Mouse (Mus musculus): ENCODE results near the gene Klra7. TPM values are rescaled to one million over a fixed set of nuclear protein-coding genes. Genes with fewer than 3 reads are reported as not detected.
"Not testable (repeated sequence)": the region's sequence is repeated elsewhere in the genome, so short reads cannot be mapped to it uniquely, and the experiment has no call there.

The Klra7 gene
- not detected in 2 replicates for polyA plus RNA-seq (2015; fragmentation: Nextera tagmentation; extraction: Ambion mirVana)

DNA sequence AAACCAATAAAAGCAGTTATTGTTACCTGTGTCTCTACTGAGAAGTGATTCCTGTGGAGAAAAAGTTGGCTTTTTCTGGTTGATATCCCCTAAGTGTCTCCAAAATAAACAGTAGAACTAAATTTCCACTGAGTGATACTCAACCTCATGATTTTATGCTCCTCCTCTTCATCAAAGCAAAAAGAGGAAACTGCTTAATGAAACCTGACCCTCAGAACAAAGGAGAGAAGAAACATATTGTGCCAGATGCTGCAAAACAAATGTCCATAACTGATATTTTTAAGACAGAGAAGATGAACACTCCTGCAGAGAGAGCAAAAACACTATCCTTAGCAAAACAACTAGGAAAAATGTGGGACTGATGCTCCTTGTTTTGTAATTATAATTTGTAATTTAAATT, at the start of gene Klra7:
Gene Klra7, minus strand, starts transcription at position 101 of the 400 bp plus-strand sequence.
- H3K9me3 ChIP-seq = peaks cover 8% of the 10 kb centered on the region; the same call in 1 of the 2 replicates
- H3K4me1 ChIP-seq = no peaks in the 10 kb centered on the region
- H3K9ac ChIP-seq = no peak within 1 kb of the TSS
- H3K4me3 ChIP-seq = no peak within 1 kb of the TSS
- H3K36me3 ChIP-seq = no peaks in the 10 kb centered on the region
- ATAC-seq (ENCODE audit: extremely low read depth, insufficient number of reproducible peaks, low FRiP score, low TSS enrichment) = no peak
- no peak within 1 kb of the TSS for H3K4me2 ChIP-seq
- H3K27ac ChIP-seq (replicated peaks) = no peak within 1 kb of the TSS
- no peaks in the 10 kb centered on the region for H3K27me3 ChIP-seq (replicated peaks)

DNA sequence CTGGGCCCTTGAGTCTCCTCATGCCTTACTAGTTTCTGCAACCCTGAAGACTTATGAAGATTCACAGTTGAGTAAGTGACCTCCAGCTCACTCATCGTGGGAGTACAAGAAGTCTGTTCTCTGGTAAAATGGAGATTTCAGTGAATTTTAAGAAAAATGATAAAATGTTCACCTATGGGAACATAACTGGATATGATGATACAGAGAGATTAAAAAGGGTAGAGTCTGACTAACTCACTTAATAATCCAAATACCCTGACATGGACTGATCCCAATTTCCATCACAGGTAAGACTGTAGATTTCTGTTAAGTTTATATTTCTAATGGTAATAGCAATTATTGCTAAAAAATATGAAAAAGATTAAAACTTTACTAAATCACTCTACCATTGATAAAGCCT, 48.7 kb upstream of the Klra7 start, which contains the start of gene Klra10:
Gene Klra10, minus strand, starts transcription at position 101 of the 400 bp plus-strand sequence.
- H3K27ac ChIP-seq (replicated peaks); H3K27me3 ChIP-seq (replicated peaks); ATAC-seq (ENCODE audit: extremely low read depth, insufficient number of reproducible peaks, low FRiP score, low TSS enrichment); H3K9ac ChIP-seq; H3K36me3 ChIP-seq; H3K4me1 ChIP-seq; H3K4me3 ChIP-seq; H3K4me2 ChIP-seq; H3K9me3 ChIP-seq: not testable (repeated sequence)
- 45% methylated on average over 1 of the region's 1 CpGs for whole genome bisulfite sequencing

DNA sequence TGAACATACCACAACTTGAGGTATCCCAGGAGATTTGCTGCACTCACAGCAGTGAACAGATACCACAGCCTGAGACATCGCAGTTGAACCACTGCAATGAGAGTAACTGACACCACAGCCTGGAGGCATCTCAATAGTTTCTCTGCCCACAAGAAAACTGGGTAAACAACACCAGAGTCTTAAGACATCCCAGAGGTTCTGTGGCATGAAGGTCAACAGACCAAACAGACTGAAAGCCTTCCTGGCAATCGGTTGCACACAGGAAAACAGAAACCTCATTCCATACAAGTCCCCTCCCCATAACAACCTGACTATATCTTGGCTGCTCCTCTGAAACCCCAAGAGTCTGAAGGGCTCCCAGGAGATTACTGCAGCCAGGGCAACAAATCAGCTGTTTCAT, 22.2 kb upstream of the Klra7 start:
- no peaks in the 10 kb centered on the region for H3K27me3 ChIP-seq (replicated peaks)
- no peak for ATAC-seq (ENCODE audit: extremely low read depth, insufficient number of reproducible peaks, low FRiP score, low TSS enrichment)
- no peak overlapping the region for H3K4me2 ChIP-seq
- H3K27ac ChIP-seq (replicated peaks) = no peak overlapping the region
- no peak overlapping the region for H3K4me3 ChIP-seq
- no peaks in the 10 kb centered on the region for H3K4me1 ChIP-seq
- no peaks in the 10 kb centered on the region for H3K36me3 ChIP-seq
- no peak overlapping the region for H3K9ac ChIP-seq
- 78% methylated on average over 2 of the region's 2 CpGs for WGBS
- peaks cover 26% of the 10 kb centered on the region for H3K9me3 ChIP-seq

DNA sequence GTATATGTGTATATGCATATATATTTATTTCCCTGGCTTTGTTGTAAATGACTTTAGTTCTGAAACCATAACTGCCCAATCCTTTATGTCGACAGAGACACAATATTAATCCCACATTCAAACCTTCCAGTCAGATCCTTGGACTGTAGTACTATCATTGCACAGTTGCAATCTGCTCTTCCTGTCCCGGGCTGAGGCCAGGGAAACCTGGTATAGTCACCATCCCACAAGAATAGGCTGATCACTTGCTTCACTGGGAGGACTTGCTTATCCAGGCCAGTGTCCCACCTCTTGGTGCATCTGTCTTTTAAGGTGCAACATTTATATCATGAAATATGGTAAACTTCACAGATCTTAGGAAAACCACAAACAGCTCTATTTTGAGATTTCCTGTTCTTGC, 4.4 kb upstream of the Klra7 start:
- Histone ChIP-seq H3K4me2 (no peak overlapping the region), H3K4me1 (no peaks in the 10 kb centered on the region), H3K4me3 (no peak overlapping the region), H3K36me3 (no peaks in the 10 kb centered on the region), H3K27ac (replicated peaks) (no peak overlapping the region), H3K9ac (no peak overlapping the region), H3K9me3 (peaks cover 14% of the 10 kb centered on the region), H3K27me3 (replicated peaks) (no peaks in the 10 kb centered on the region)
- WGBS = 40% methylated on average over 2 of the region's 2 CpGs
- ATAC-seq (ENCODE audit: extremely low read depth, insufficient number of reproducible peaks, low FRiP score, low TSS enrichment) = no peak

DNA sequence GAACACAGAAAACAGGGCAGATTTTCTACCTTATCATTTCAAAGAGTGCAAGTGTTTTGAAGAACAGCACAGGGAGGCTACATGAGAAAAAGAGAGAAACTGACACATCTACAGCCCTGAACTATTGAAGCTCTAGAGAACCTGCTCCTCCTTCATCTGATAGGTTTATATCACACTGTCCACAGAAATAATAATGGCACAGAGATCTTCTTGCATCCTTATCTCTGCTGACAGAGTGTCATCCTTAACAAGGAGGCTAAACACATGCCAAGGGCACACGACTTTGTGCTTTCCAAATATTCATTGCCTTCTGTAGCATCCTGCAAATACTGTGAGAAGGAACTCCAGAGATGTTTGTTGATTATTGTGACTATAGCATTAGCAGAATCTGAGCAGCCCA, 3.5 kb upstream of the Klra7 start:
- Histone ChIP-seq H3K4me2 (no peak overlapping the region), H3K36me3 (no peaks in the 10 kb centered on the region), H3K27ac (replicated peaks) (no peak overlapping the region), H3K9ac (no peak overlapping the region), H3K4me1 (no peaks in the 10 kb centered on the region), H3K4me3 (no peak overlapping the region), H3K9me3 (peaks cover 14% of the 10 kb centered on the region), H3K27me3 (replicated peaks) (no peaks in the 10 kb centered on the region)
- 30% methylated on average over 1 of the region's 1 CpGs for WGBS
- ATAC-seq (ENCODE audit: extremely low read depth, insufficient number of reproducible peaks, low FRiP score, low TSS enrichment) = no peak

DNA sequence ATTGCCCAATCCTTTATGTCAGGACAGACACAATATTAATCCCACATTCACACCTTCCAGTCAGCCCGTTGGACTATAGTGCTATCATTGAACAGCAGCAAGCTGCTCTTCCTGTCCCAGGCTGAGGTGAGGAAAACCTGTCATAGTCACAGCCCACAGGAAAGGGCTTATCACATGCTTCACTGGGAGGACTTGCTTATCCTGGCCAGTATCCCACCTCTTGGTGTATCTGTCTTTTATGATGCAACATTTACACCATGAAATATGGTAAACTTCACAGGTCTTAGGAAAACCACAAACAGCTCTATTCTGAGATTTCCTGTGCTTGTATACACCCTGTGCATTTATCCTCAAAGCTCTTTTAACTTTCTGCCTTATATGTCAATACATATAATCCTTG, 35.7 kb downstream of the Klra7 start:
- 67% methylated on average over 1 of the region's 1 CpGs for WGBS
- ATAC-seq (ENCODE audit: extremely low read depth, insufficient number of reproducible peaks, low FRiP score, low TSS enrichment) = not testable (repeated sequence)

DNA sequence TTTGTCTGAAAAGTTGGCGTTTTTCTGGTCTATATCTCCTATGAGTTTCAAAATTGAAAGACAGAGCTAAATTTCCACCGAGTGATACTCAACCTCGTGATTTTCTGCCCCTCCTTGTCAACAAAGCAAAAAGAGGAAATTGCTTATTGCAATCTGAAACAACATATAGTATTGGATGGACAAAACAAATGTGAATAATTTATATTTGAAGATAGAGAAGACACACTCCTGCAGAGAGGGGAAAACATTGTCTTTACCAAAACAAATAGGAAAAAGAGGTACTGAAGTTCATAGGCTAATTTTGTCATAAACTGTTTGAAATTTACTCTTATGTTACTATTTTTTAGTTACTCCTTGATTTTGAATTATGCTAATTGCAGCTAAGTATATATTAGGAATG, 40.1 kb downstream of the Klra7 start, which contains the start of gene Klra9:
Gene Klra9, minus strand, starts transcription at position 101 of the 400 bp plus-strand sequence.
- not testable (repeated sequence) for H3K27me3 ChIP-seq (replicated peaks); H3K27ac ChIP-seq (replicated peaks); H3K4me1 ChIP-seq; H3K9ac ChIP-seq; H3K4me3 ChIP-seq; H3K4me2 ChIP-seq; ATAC-seq (ENCODE audit: extremely low read depth, insufficient number of reproducible peaks, low FRiP score, low TSS enrichment); H3K36me3 ChIP-seq; H3K9me3 ChIP-seq
- 48% methylated on average over 3 of the region's 3 CpGs for WGBS

More for the DNA sequence above, 35.7 kb downstream of the Klra7 start:
- not testable (repeated sequence) for H3K27ac ChIP-seq (replicated peaks); H3K36me3 ChIP-seq; H3K4me2 ChIP-seq; H3K4me3 ChIP-seq; H3K4me1 ChIP-seq; H3K9ac ChIP-seq; H3K9me3 ChIP-seq; H3K27me3 ChIP-seq (replicated peaks)

Other genes with a start within 250 kb of the Klra7 start
- not detected in 2 replicates for gene Klra6, start 206.4 kb downstream of the Klra7 start, polyA plus RNA-seq (2015; fragmentation: Nextera tagmentation; extraction: Ambion mirVana)
- gene Klra4, start 166.1 kb downstream of the Klra7 start, polyA plus RNA-seq (2015; fragmentation: Nextera tagmentation; extraction: Ambion mirVana) = not detected in 2 replicates
- gene Klra8, start 103.4 kb downstream of the Klra7 start, polyA plus RNA-seq (2015; fragmentation: Nextera tagmentation; extraction: Ambion mirVana) = not detected in 2 replicates
- not detected in 2 replicates for gene Klra9, start 40.2 kb downstream of the Klra7 start, polyA plus RNA-seq (2015; fragmentation: Nextera tagmentation; extraction: Ambion mirVana)
- gene Klra10, start 48.6 kb upstream of the Klra7 start, polyA plus RNA-seq (2015; fragmentation: Nextera tagmentation; extraction: Ambion mirVana) = not detected in 2 replicates
- not detected in 2 replicates for gene Klra3, start 104.3 kb upstream of the Klra7 start, polyA plus RNA-seq (2015; fragmentation: Nextera tagmentation; extraction: Ambion mirVana)
- gene Klra1, start 153.6 kb upstream of the Klra7 start, polyA plus RNA-seq (2015; fragmentation: Nextera tagmentation; extraction: Ambion mirVana) = not detected in 2 replicates

Data from heart, embryonic 13.5 days (tissue).